Mouse (Mus musculus) megakaryocyte, embryonic 14.5 days (primary cell): ENCODE data around the gene Celf2.

Experiments used
- FLI1 ChIP-seq: IDR thresholded peaks from 2 replicates; pipeline ENCODE4 v1.6.1; 2012; ENCODE audit warnings: low read length, inconsistent platforms, mixed read lengths
- GATA1 ChIP-seq: IDR thresholded peaks from 3 replicates; pipeline ENCODE4 v1.6.1; 2012; ENCODE audit warnings: mixed read lengths, low read length, inconsistent platforms, borderline replicate concordance

DNA sequence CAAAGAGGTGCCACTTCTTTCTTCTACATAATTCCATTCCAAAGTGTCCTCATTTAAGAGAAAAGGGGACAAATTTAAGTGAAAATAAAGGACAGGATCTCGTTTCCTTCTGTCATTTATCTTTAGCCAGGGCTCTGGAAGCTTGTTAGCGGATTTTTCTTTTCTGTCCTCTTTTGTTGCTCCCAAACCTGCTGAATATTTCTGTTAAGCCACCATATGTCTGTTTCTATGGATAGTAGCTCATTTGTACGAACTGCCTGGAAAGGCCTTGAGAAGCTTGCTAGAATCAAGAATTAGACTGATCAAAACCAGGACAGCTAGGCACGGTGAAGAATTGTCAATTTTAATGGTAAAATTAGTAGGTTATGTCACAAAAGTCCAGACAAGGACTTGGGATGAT lies 27.3 kb downstream of the Celf2 start:
- TF ChIP-seq GATA1, result no peak
- TF ChIP-seq FLI1, result no peak
